Mouse (Mus musculus) left cerebral cortex, adult 2 months (tissue): ENCODE data around the gene Ece1. TPM values are rescaled to one million over a fixed set of nuclear protein-coding genes. Genes with fewer than 3 reads are reported as not detected.

Source experiments
- DNase-seq, 2 experiments: peaks; one replicate each; pipeline ENCODE4 v3.0.0; 2021 to 2022; ENCODE audit warnings: low spot score in 2 of 2, mixed read lengths in 1 of 2; ENCODE audit errors: extremely low spot score in 1 of 2
- H3K27ac ChIP-seq: fragments of 200-600 bp; 2 replicates; pipeline ENCODE4 v1.8.1; 2022
- H3K4me3 ChIP-seq: fragments of 200-600 bp; 2 replicates; pipeline ENCODE4 v1.8.1; 2022
- CTCF ChIP-seq: fragments of 200-600 bp; IDR thresholded peaks from 2 replicates; pipeline ENCODE4 v1.8.1; 2022; ENCODE audit warnings: antibody characterized with exemption, mild to moderate bottlenecking, moderate library complexity
- intact Hi-C: fragments of 180-260 bp; cut with DNase I; formaldehyde crosslinking; loops from one replicate; pipeline ENCODE4 v1.15.1; 2025
- total RNA-seq, 2 experiments: library from RNA; stranded (reverse); gene quantifications; 2 replicates each; pipeline ENCODE4 v1.2.3; 2021

Gene Ece1
- total RNA-seq, 2 experiments from 2014 or later, result 83.7 to 98.1 TPM

- DNase-seq, result no peak
- H3K27ac ChIP-seq, result no peak overlapping the region
- intact Hi-C loops, result no loop called here
- no peak for TF ChIP-seq CTCF
- no peak overlapping the region for H3K4me3 ChIP-seq
Observed at GRCm38 (mm10) chr4:137984212-137984611, 122.2 kb downstream of the Ece1 start.

GRCm38 (mm10) chr4:137984746-137985145, 122.7 kb downstream of the Ece1 start:
- DNase-seq, result no peak
- intact Hi-C loops, result no loop called here
- Histone ChIP-seq H3K27ac (no peak overlapping the region), H3K4me3 (no peak overlapping the region)
- TF ChIP-seq CTCF, result no peak

GRCm38 (mm10) chr4:137989426-137989825, 127.4 kb downstream of the Ece1 start:
- DNase-seq, result no peak
- TF ChIP-seq CTCF, result no peak
- Histone ChIP-seq H3K27ac (no peak overlapping the region), H3K4me3 (no peak overlapping the region)
- intact Hi-C loops, result no loop called here

- peak; percentile 22 for TF ChIP-seq CTCF
- intact Hi-C loops, result loop anchor here (10.0 kb wide), 1 partner anchor 114 kb away; no protein-coding TSS in a partner anchor
Observed at GRCm38 (mm10) chr4:137990433-137990832, 128.4 kb downstream of the Ece1 start.

GRCm38 (mm10) chr4:137991240-137991639, 129.2 kb downstream of the Ece1 start:
- no peak for TF ChIP-seq CTCF
- intact Hi-C loops, result loop anchor here (10.0 kb wide), 1 partner anchor 114 kb away; no protein-coding TSS in a partner anchor
- Histone ChIP-seq H3K27ac (no peak overlapping the region), H3K4me3 (no peak overlapping the region)
- no peak for DNase-seq

More at GRCm38 (mm10) chr4:137990433-137990832, 128.4 kb downstream of the Ece1 start:
- Histone ChIP-seq H3K27ac (no peak overlapping the region), H3K4me3 (no peak overlapping the region)
- no peak for DNase-seq

- TF ChIP-seq CTCF, result no peak
- intact Hi-C loops, result loop anchor here (10.0 kb wide), 1 partner anchor 112 kb away; no protein-coding TSS in a partner anchor
- DNase-seq, result no peak
Observed at GRCm38 (mm10) chr4:137992890-137993289, 130.9 kb downstream of the Ece1 start, which contains the start of gene Eif4g3. Eif4g3 (plus strand) TSS chr4:137993022.

GRCm38 (mm10) chr4:137993291-137993758, 131.3 kb downstream of the Ece1 start:
- DNase-seq, result peak; percentile 100
- intact Hi-C loops, result loop anchor here (10.0 kb wide), 1 partner anchor 111 kb away; no protein-coding TSS in a partner anchor
- TF ChIP-seq CTCF, result no peak
- Histone ChIP-seq H3K4me3 (peak overlapping the region; percentile 95), H3K27ac (peak overlapping the region; percentile 98)

More at GRCm38 (mm10) chr4:137992890-137993289, 130.9 kb downstream of the Ece1 start, which contains the start of gene Eif4g3:
- Histone ChIP-seq H3K4me3 (peak within 1 kb of the TSS; percentile 95), H3K27ac (peak within 1 kb of the TSS; percentile 98)

GRCm38 (mm10) chr4:137993821-137994561, 132.0 kb downstream of the Ece1 start:
- H3K27ac ChIP-seq, result peak overlapping the region; percentile 98
- peak overlapping the region; percentile 95 for H3K4me3 ChIP-seq
- peak; percentile 45 to 48 for DNase-seq
- intact Hi-C loops, result loop anchor here (10.0 kb wide), 1 partner anchor 111 kb away; no protein-coding TSS in a partner anchor
- TF ChIP-seq CTCF, result no peak

GRCm38 (mm10) chr4:137994562-137995336, 132.7 kb downstream of the Ece1 start:
- intact Hi-C loops, result loop anchor here (10.0 kb wide), 1 partner anchor 110 kb away; no protein-coding TSS in a partner anchor
- DNase-seq, result no peak
- H3K4me3 ChIP-seq, result peak overlapping the region; percentile 95
- no peak for TF ChIP-seq CTCF
- H3K27ac ChIP-seq, result peak overlapping the region; percentile 98

GRCm38 (mm10) chr4:137995399-137995798, 133.4 kb downstream of the Ece1 start:
- TF ChIP-seq CTCF, result no peak
- intact Hi-C loops, result loop anchor here (10.0 kb wide), 1 partner anchor 109 kb away; no protein-coding TSS in a partner anchor
- DNase-seq, result no peak
- peak overlapping the region; percentile 95 for H3K4me3 ChIP-seq
- H3K27ac ChIP-seq, result peak overlapping the region; percentile 37

GRCm38 (mm10) chr4:137998232-137998631, 136.2 kb downstream of the Ece1 start:
- no peak overlapping the region for H3K4me3 ChIP-seq
- TF ChIP-seq CTCF, result no peak
- intact Hi-C loops, result loop anchor here (10.0 kb wide), 1 partner anchor 107 kb away; no protein-coding TSS in a partner anchor
- DNase-seq, result no peak
- no peak overlapping the region for H3K27ac ChIP-seq
